Mouse (Mus musculus) olfactory bulb, adult 2 months (tissue): ENCODE results near the gene Picalm.

Source experiments
- CTCF ChIP-seq: fragments of 200-500 bp; IDR thresholded peaks from 2 replicates; pipeline ENCODE4 v1.5.1; 2012; ENCODE audit warnings: low read depth, mild to moderate bottlenecking, low read length, moderate library complexity; ENCODE audit not compliant: insufficient read depth
- POLR2A ChIP-seq: fragments of 200-500 bp; IDR thresholded peaks from 2 replicates; pipeline ENCODE4 v1.6.1; 2012; ENCODE audit warnings: mild to moderate bottlenecking, low read depth, low read length, moderate library complexity; ENCODE audit not compliant: insufficient read depth

- TF ChIP-seq CTCF, result no peak
- no peak for TF ChIP-seq POLR2A
Observed at GRCm38 (mm10) chr7:90201877-90202465, 72.0 kb downstream of the Picalm start.
